Mouse (Mus musculus) bone marrow macrophage, adult 2 months (primary cell): ENCODE data around the gene Kbtbd12.

Source experiments
- CTCF ChIP-seq: IDR thresholded peaks from 2 replicates; pipeline ENCODE4 v1.5.1; 2012; ENCODE audit warnings: low read depth, mild to moderate bottlenecking, low read length, moderate library complexity
- POLR2A ChIP-seq: IDR thresholded peaks from 2 replicates; pipeline ENCODE4 v1.6.1; 2012; ENCODE audit warnings: mild to moderate bottlenecking, low read depth, low read length, borderline replicate concordance

DNA sequence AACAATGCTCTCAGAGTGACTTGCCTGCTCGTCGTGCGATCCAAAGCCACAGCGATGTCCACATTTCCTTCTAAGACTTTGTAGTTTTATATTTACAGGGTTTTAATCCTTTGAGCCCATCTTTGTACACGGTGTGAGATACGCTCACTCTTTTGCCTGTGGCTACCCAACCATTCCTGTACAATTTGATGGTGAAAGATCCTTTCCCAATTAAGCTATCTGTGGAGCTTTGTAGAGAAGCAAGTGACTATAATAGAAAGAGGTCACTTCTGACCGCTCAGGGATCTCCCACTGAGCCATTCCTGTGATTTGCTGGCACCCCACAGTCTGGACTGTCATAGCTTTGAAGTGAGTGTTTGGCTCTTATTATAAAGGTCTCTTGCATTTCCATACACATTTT is 71.1 kb downstream of the Kbtbd12 start:
- TF ChIP-seq CTCF: no peak
- TF ChIP-seq POLR2A: no peak
